Mouse (Mus musculus) retina, adult 2 months (tissue): ENCODE results near the gene Ldhc.
"Not testable (repeated sequence)": the region's sequence is repeated elsewhere in the genome, so short reads cannot be mapped to it uniquely, and the experiment has no call there.

ENCODE experiments used
- DNase-seq: peaks from one replicate; pipeline ENCODE4 v3.0.0-alpha.2; 2012; ENCODE audit warnings: low read depth, low spot score

The Ldhc gene

DNA sequence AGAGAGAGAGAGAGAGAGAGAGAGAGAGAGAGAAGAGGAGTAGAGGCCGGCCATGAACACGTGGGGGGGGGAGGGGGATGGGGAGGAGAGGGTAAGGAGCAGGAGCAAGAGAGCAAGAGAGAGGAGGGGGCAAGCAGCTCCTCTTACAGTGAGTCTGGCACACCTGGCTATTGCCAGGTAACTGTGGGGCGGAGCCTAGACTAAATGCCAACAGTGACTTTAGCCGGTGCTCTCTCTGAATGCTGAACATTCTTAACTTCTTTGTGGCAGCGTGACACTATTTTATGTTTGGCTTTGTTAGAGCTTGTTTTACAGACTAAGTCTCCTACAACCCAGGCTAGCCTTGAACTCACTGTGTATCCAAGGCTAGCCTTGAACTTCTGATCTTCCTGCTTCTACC, 18.7 kb upstream of the Ldhc start:
- no peak for DNase-seq

DNA sequence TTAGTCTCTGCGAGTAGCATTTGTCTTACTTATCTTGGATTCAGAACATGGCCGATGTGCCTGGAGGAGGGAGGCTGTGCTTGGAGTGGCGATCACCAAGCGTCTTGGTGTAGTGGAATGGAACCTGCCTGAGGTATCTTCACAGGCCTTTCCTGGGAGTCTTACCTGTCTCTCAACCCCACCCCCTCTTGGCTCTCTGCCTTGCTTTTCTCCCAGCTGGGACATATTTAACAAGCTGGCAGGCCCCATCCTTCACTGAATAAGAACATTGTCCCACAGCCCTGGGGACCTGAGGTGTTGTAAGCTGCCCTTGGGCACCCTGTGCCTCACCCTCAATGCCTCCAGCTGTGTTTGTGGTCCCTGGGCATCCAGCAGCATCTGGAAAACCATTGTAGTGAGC, 17.4 kb upstream of the Ldhc start:
- no peak for DNase-seq

- DNase-seq: peak; percentile 91
Observed at GRCm38 (mm10) chr7:46845211-46845977, 15.6 kb upstream of the Ldhc start.

DNA sequence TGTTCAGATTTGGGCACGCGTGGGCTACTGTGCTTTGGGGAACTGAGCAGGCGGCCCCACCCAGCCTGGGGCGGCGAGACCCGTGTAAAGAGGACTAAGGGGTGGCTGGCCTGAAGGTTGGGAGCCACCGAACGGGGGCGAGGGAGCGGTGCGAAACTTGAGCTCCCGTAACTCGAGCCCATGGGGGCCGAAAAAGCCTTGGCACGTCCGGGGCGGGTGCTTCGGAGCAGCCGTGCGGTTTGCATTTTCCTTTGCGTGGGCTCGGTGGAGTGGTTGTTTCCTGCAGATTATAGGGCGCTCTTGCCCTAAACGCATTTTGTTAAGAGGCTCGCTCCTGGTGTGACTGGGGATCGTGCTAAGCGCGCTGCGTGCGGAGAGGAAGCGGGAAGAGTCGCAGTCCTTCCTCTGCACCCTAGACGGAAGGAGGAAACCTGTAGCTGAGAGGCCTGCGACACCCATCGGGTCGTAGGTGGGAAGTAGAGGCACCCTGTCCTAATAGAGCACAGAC, 15.0 kb upstream of the Ldhc start:
- no peak for DNase-seq

- peak; percentile 64 for DNase-seq
Observed at GRCm38 (mm10) chr7:46846486-46847244, 14.3 kb upstream of the Ldhc start.

- DNase-seq: no peak
Observed at GRCm38 (mm10) chr7:46849287-46849686, 11.7 kb upstream of the Ldhc start.

GRCm38 (mm10) chr7:46851026-46851425, 10.0 kb upstream of the Ldhc start:
- no peak for DNase-seq

DNA sequence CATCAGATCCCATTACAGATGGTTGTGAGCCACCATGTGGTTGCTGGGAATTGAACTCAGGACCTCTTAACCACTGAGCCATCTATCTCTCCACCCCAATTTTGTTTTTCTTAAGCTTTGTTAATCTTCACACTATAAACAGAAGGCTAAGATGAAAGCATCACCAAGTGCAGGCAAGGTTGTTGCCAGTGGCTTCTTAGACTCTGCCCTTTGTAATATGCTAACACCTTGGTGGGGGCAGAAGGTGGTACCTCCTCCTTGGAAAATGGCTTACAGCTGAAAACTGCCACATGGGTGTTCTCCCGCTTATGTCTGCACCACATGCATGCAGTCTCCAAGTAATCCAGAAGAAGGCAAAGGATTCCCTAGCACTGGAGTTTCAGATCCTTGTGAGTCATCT, 8.3 kb upstream of the Ldhc start:
- no peak for DNase-seq

- no peak for DNase-seq
Observed at GRCm38 (mm10) chr7:46853365-46853764, 7.6 kb upstream of the Ldhc start.

GRCm38 (mm10) chr7:46855866-46856560, 5.0 kb upstream of the Ldhc start:
- no peak for DNase-seq

GRCm38 (mm10) chr7:46857436-46857835, 3.6 kb upstream of the Ldhc start:
- DNase-seq: no peak

GRCm38 (mm10) chr7:46859031-46859430, 2.0 kb upstream of the Ldhc start:
- no peak for DNase-seq

- no peak for DNase-seq
Observed at GRCm38 (mm10) chr7:46871988-46872387, 11.0 kb downstream of the Ldhc start.

DNA sequence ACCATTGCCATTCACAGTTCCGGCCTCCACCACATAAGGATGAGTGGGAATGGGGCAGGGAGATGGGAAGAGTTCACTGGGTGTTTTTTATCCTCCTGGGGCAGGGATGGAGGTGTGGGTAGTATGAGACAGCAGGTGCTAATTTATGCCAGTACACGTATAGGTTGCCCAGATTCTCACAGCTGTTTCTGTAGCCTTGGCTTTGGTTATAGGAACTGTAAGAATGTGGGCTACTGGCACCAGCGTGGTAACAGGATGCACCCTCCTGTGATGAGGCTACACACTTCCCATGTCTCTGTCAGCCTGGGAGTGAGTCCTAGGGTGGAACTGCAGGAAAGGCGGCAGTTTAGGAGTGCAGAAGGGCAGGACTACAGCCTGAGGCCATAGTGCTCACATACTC, 15.8 kb downstream of the Ldhc start:
- no peak for DNase-seq

GRCm38 (mm10) chr7:46877255-46877654, 16.3 kb downstream of the Ldhc start:
- DNase-seq: no peak

GRCm38 (mm10) chr7:46879851-46880250, 18.8 kb downstream of the Ldhc start:
- DNase-seq: no peak

GRCm38 (mm10) chr7:46880992-46881391, 20.0 kb downstream of the Ldhc start:
- no peak for DNase-seq

GRCm38 (mm10) chr7:46881941-46882340, 20.9 kb downstream of the Ldhc start:
- DNase-seq: not testable (repeated sequence)

DNA sequence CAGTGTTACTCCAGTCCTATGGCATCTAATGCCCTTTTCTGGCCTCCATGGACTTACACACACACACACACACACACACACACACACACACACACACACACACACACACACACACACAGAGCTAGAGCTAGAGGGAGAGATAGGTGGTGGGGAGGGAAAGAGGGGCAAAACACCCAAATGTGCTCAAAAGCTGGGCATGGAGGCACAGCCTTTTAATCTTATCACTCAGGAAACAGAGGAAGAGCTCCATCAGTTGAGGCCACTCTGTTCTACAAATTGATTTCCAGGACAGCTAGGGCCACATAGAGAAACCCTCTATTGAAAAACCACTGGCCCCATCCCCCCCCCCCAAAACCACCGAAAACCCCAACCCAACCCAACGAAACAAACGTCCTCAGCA, 22.3 kb downstream of the Ldhc start:
- DNase-seq: no peak

GRCm38 (mm10) chr7:46895511-46895910, 34.5 kb downstream of the Ldhc start:
- DNase-seq: no peak

- DNase-seq: no peak
Observed at GRCm38 (mm10) chr7:46899343-46899742, 38.3 kb downstream of the Ldhc start.

DNA sequence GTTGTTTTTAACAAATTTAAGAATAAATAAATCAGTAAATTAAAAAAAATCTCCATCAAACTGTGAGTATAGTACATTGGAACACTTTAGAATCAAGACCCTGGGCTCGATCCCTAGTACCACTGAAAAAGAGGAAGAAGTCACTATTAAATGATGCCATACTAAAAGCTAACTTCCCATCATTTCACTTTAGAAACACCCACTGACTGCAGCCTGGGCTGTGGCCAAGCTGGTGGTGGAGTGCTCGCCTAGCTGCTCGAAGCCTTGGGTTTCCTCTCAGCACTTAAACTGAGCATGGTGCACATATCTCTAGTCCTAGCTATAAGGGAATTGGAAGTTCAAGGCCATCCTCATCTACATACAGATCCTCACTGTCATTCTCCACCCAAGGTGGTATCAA, 50.2 kb downstream of the Ldhc start:
- no peak for DNase-seq
